Mouse (Mus musculus): Measurements from ENCODE around the gene Pdk2. TPM values are rescaled to one million over a fixed set of nuclear protein-coding genes. Genes with fewer than 3 reads are reported as not detected.

Pdk2 gene
- polyA plus RNA-seq, 1 experiment from 2014 or later: 56.2 TPM

DNA sequence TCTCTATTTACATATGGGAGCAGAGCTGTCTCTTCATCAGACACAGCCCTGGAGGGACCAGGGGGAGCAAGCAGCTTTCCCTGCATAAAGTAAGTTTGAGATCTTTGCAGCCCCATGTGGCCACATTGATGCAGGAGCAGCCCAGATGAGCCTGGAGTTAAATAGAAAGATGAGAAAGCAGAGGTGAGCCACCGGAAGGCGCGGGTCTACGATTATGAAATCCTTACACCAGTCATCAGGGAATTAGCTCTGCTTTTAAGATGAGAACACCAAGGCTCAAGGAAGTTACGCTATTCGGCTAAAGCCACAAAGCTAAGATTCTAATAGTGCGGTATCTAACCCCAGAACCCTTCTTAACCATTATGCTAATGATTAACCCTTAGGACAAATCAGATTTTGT, 36.8 kb upstream of the Pdk2 start:
- Histone ChIP-seq H3K4me2 (peak overlapping the region; percentile 98), H3K27ac (peak overlapping the region; percentile 25; the same call in 1 of the 2 replicates), H3K9me3 (replicated peaks) (no peaks in the 10 kb centered on the region), H3K36me3 (no peaks in the 10 kb centered on the region), H3K27me3 (peaks cover 27% of the 10 kb centered on the region), H3K4me3 (replicated peaks) (peak overlapping the region; percentile 74; the same call in 1 of the 2 replicates), H3K9ac (no peak overlapping the region), H3K4me1 (peaks cover 93% of the 10 kb centered on the region)
- ATAC-seq (replicated peaks; ENCODE audit: low FRiP score): no peak
- 47% methylated on average over 7 of the region's 7 CpGs for WGBS

DNA sequence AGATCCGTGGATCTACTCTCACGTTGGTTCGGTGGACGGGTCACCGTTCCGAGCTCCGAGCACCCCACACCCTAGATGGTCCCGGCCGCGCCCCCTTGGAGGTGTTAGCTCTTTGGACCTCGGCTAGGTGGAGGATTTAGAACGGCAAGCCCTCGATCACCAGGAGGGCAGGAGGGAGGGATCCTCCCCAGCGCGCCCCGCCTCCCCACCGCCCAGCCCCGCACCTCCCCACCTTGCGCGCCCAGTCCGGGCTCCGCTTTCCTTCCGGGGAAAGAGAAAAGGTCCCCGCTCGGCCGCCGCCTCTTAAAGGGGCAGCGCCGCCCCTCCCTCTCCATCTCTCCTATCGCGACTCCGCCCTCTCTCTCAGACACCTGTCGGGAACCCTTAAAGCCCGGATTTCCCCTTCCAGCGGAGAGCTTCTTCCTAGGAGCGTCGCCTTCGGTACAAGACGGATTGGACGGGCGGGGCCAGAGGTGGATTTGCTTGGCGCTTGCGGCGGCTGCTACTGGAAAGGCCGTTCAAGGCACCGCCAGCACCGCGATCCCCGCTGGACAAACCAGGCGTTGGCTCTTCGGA, 35.5 kb upstream of the Pdk2 start, which contains the start of gene Itga3:
Itga3 (minus strand) TSS at position 266 of the 576 bp plus-strand sequence.
- Histone ChIP-seq H3K9me3 (replicated peaks) (no peaks in the 10 kb centered on the region), H3K4me1 (peaks cover 95% of the 10 kb centered on the region), H3K4me2 (peak within 1 kb of the TSS; percentile 98), H3K27ac (peak within 1 kb of the TSS; percentile 90), H3K36me3 (no peaks in the 10 kb centered on the region), H3K4me3 (replicated peaks) (peak within 1 kb of the TSS; percentile 74), H3K27me3 (peaks cover 27% of the 10 kb centered on the region), H3K9ac (peak within 1 kb of the TSS; percentile 78)
- under 1% methylated on average over 47 of the region's 51 CpGs for WGBS
- ATAC-seq (replicated peaks; ENCODE audit: low FRiP score): peak; percentile 66

DNA sequence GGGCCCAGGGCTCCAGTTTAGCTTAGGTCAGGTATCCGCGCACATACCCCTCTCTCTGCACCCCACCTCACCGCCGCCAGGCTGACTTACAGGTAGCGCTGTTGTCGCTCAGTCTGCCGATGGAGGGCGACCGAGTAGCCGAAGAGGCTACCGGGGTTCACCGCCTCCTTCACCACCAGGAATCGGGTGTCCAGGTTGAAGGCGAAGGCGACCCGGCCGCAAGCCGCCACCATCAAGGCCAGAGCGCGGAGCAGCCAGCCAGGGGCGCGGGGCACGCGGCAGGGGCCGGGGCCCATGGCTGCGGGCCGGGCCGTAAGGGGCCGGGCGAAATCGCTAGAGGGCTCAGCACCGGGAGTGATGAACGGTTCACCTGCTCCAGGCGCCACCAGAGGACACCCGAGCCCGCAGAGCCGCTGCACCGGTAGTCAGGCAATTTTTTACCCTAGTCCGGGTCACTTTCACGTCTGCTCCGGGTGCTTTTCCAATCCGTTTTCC, 34.9 kb upstream of the Pdk2 start:
- H3K27me3 ChIP-seq: peaks cover 27% of the 10 kb centered on the region
- H3K27ac ChIP-seq: peak overlapping the region; percentile 90
- peak overlapping the region; percentile 78 for H3K9ac ChIP-seq
- peak; percentile 59 for ATAC-seq (replicated peaks; ENCODE audit: low FRiP score)
- under 1% methylated on average over 38 of the region's 42 CpGs for WGBS
- H3K36me3 ChIP-seq: no peaks in the 10 kb centered on the region
- no peaks in the 10 kb centered on the region for H3K9me3 ChIP-seq (replicated peaks)
- peaks cover 98% of the 10 kb centered on the region for H3K4me1 ChIP-seq
- H3K4me3 ChIP-seq (replicated peaks): peak overlapping the region; percentile 74
- H3K4me2 ChIP-seq: peak overlapping the region; percentile 98

DNA sequence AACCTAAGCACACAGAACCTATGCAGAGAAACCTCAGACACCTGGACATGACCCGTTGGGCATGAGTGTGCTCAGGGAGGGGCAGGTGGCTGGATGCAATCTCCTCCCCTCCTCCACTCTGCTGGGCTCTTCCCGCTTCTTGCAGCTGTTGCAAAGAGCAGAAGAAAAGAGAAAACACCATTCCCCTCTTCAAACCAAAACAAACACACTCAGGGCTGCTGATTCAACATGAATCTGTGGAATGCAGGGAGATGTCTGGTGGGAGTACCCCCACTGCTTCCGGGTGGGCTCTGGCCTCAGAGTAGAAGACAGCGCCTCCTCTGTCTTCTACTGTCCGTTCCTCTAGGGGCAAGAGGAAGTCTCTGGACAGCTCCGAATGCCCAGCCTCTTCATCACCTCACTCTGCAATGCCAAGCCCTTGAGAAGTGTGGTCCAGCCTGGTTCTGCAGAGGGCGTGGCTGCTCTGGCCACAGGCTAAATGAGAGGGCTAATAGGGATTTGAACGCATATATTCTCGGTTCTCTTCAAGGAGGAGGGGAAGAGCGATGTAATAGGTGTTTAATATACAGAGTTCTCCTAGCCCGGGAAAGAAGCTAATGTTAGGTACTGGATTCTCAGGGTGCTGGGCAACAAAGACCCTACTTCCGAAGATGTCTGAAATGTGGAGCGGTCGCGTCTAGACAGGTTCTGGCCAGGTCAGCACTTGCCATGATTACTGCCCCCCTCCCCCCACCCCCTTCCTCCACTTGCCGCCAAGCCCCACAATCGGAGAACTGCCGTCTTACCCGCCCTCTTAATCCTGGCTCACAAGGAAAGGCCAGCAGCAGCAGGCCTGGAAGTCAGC, 34.3 kb upstream of the Pdk2 start:
- H3K27me3 ChIP-seq: peaks cover 27% of the 10 kb centered on the region
- 5% methylated on average over 19 of the region's 19 CpGs for WGBS
- H3K9me3 ChIP-seq (replicated peaks): no peaks in the 10 kb centered on the region
- H3K4me1 ChIP-seq: peaks cover 98% of the 10 kb centered on the region
- peak overlapping the region; percentile 90 for H3K27ac ChIP-seq
- peak overlapping the region; percentile 78 for H3K9ac ChIP-seq
- H3K36me3 ChIP-seq: no peaks in the 10 kb centered on the region
- H3K4me2 ChIP-seq: peak overlapping the region; percentile 98
- H3K4me3 ChIP-seq (replicated peaks): peak overlapping the region; percentile 74
- peak; percentile 12; the same call in 1 of the 2 replicates for ATAC-seq (replicated peaks; ENCODE audit: low FRiP score)

DNA sequence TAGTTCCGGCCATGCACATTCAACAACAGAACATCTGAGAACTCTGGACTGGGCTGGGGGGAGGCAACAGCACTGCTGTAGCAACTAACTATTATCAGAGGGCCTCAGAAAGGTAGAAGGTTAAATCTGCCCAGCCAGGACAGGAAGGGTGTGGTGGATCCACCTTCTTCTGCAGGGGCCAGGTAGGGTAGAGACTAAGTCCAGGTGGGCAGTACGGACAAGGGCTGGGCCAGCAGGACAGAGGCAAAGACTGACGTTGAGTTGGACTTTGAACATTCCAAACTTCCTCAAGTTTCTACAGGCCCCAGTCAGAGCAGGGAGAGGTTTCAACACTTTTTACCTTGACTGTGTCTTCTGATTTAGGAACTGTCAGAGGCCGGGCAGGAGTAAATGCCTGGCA, 33.5 kb upstream of the Pdk2 start:
- peak overlapping the region; percentile 98 for H3K4me2 ChIP-seq
- H3K9me3 ChIP-seq (replicated peaks): no peaks in the 10 kb centered on the region
- H3K4me3 ChIP-seq (replicated peaks): peak overlapping the region; percentile 74
- H3K4me1 ChIP-seq: peaks cover 95% of the 10 kb centered on the region
- H3K36me3 ChIP-seq: no peaks in the 10 kb centered on the region
- 0 out of 2 replicates have a peak overlapping the region, but pooled peaks have one; percentile 78 for H3K9ac ChIP-seq
- ATAC-seq (replicated peaks; ENCODE audit: low FRiP score): no peak
- WGBS: 53% methylated on average over 4 of the region's 4 CpGs
- H3K27ac ChIP-seq: peak overlapping the region; percentile 90
- peaks cover 27% of the 10 kb centered on the region for H3K27me3 ChIP-seq

DNA sequence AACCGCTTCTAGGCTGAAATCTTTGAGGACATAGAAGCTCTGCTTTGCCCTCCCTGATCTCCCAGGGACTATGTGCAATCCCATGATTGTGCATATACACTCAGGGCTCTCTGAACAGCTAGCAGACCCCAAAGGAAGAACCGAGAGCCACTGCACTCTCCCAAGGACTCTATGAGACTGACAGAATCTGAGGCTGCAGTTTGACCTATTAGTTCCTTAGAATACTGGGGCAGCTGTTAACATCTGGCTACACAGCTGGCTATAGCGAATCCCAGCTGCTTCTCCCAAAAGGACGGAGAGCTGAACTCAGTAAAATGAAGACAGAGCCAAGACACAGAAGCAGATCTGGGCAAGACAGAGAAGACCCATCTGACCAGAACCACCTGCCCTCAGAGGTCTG, 32.7 kb upstream of the Pdk2 start:
- Histone ChIP-seq H3K4me1 (peaks cover 87% of the 10 kb centered on the region), H3K4me3 (replicated peaks) (no peak overlapping the region), H3K27ac (no peak overlapping the region), H3K27me3 (peaks cover 27% of the 10 kb centered on the region), H3K9me3 (replicated peaks) (no peaks in the 10 kb centered on the region), H3K4me2 (peak overlapping the region; percentile 98; the same call in 1 of the 2 replicates), H3K9ac (no peak overlapping the region), H3K36me3 (no peaks in the 10 kb centered on the region)
- 73% methylated on average over 4 of the region's 4 CpGs for WGBS
- no peak for ATAC-seq (replicated peaks; ENCODE audit: low FRiP score)

DNA sequence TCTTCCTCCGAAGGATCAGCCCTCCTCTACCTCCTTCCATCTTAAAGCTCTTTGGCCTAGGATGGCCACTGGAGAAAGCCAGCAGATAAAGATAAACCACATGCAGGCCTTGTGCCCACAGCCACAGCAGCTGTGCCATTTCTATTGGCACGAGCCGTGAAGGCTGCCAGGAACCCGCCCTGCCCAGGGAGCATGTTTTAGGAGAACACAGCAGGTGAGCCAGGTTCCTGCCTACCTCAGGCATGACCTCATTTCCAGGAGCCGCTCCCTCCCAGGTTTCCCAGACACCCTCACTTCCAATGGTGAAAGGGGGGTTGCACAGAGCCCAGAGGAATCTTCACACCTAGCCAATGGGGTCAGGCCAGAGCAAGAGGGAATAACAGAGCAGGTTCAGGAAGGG, 31.6 kb upstream of the Pdk2 start:
- Histone ChIP-seq H3K9ac (no peak overlapping the region), H3K4me3 (replicated peaks) (no peak overlapping the region), H3K4me1 (peaks cover 76% of the 10 kb centered on the region), H3K27me3 (peaks cover 24% of the 10 kb centered on the region), H3K9me3 (replicated peaks) (no peaks in the 10 kb centered on the region), H3K36me3 (no peaks in the 10 kb centered on the region), H3K27ac (no peak overlapping the region), H3K4me2 (no peak overlapping the region)
- ATAC-seq (replicated peaks; ENCODE audit: low FRiP score): no peak
- WGBS: 67% methylated on average over 5 of the region's 5 CpGs

DNA sequence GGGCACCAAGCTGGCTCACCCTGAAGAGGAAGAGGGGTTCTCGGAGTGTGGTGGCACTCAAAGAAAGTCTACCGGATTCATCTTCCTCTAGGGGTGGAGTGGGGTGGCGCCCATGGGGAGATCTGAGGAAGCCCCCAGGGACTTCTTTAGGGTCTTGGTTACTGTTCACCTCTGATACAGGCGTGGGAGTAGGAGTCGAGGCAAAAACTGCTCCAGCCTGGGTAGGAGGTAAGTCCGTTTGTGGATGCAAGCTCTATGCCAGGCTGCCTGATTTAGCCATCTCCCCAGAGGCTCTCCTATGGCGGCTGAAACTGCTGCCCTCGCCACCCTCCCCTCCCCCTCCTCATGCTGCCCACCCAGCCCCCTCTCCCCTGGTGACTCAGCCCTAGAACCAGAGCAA, 31.0 kb upstream of the Pdk2 start:
- H3K27me3 ChIP-seq: peaks cover 17% of the 10 kb centered on the region
- no peak overlapping the region for H3K27ac ChIP-seq
- H3K9ac ChIP-seq: no peak overlapping the region
- 75% methylated on average over 8 of the region's 8 CpGs for WGBS
- no peaks in the 10 kb centered on the region for H3K9me3 ChIP-seq (replicated peaks)
- 0 out of 2 replicates have a peak overlapping the region, but pooled peaks have one; percentile 3 for H3K4me2 ChIP-seq
- no peak overlapping the region for H3K4me3 ChIP-seq (replicated peaks)
- ATAC-seq (replicated peaks; ENCODE audit: low FRiP score): no peak
- no peaks in the 10 kb centered on the region for H3K36me3 ChIP-seq
- peaks cover 70% of the 10 kb centered on the region for H3K4me1 ChIP-seq

DNA sequence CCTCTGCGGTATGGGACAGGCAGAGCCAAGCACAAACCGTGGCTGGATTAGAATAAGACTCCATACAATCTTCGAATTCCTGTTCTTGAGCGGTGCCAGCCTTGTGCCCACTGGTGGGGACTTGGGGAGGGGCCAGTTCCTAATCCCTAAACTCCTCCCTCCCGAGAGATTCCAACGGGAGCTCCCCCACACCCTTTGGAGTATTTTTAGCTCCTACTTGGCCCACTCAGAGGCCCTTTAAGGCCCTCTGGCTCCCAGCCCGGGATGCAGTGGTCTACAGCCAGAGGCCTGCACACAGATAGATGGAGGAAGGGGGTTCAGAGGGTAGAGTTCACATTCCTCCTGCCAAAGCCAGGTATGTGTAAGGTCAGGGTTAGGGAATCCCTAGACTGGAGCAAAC, 30.1 kb upstream of the Pdk2 start:
- no peak overlapping the region for H3K9ac ChIP-seq
- H3K4me3 ChIP-seq (replicated peaks): no peak overlapping the region
- H3K4me2 ChIP-seq: 0 out of 2 replicates have a peak overlapping the region, but pooled peaks have one; percentile 5
- H3K27me3 ChIP-seq: peaks cover 9% of the 10 kb centered on the region; the same call in 1 of the 2 replicates
- H3K4me1 ChIP-seq: peaks cover 61% of the 10 kb centered on the region
- H3K27ac ChIP-seq: peak overlapping the region; percentile 55; the same call in 1 of the 2 replicates
- peaks cover 5% of the 10 kb centered on the region for H3K36me3 ChIP-seq
- H3K9me3 ChIP-seq (replicated peaks): no peaks in the 10 kb centered on the region
- 54% methylated on average over 7 of the region's 7 CpGs for WGBS
- no peak for ATAC-seq (replicated peaks; ENCODE audit: low FRiP score)

DNA sequence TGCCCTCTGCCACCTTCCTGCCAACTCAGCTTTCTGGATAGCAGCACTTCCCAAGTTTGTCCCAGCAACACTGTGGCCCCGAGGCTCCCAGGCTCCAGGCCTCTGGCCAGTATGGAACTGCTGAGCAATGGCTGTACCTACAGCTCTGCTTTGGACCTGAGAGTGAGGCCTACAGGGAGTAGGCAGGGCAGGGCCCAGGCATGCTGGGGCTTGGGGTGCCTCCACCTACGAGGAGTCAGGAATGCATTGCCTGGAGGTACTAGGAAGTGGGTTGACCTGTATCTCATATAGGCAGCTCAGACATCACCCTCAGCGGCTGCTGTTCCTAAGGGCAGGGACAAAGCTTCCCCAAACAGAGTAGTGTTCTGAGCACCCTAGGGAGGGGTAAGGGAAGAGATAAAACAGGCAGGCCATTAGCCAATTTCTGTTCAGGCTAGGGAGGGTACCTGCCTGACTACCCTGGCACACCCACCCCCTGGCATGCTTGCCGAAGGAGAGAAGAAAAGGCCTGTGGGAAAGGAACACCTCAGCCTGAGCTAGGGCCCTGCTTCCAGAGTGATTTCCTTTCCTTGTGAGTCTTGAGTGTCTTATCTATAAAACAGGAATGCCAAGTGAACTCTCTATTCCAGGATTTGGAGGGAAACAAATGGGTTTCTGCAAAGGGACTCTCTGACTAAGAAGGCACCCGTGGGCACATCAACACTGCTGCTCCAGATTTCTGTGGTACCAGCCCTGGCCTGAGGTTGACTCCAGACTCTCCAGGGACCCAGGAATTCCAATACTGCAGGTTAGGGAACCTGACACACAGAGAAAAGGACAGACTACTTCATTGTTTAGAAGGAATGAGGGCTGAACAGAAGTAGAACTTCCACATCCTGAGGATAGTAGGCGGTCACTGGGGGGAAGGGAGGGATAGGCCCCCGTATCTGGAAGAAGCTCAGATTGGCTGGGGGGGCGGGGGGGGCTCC, 29.3 kb upstream of the Pdk2 start:
- H3K4me3 ChIP-seq (replicated peaks): no peak overlapping the region
- H3K9ac ChIP-seq: no peak overlapping the region
- H3K27ac ChIP-seq: no peak overlapping the region
- 0 out of 2 replicates have a peak, but pooled peaks cover 6% of the 10 kb centered on the region for H3K27me3 ChIP-seq
- 74% methylated on average over 8 of the region's 8 CpGs for WGBS
- peaks cover 12% of the 10 kb centered on the region for H3K36me3 ChIP-seq
- no peak for ATAC-seq (replicated peaks; ENCODE audit: low FRiP score)
- H3K9me3 ChIP-seq (replicated peaks): no peaks in the 10 kb centered on the region
- H3K4me2 ChIP-seq: no peak overlapping the region
- H3K4me1 ChIP-seq: peaks cover 53% of the 10 kb centered on the region

DNA sequence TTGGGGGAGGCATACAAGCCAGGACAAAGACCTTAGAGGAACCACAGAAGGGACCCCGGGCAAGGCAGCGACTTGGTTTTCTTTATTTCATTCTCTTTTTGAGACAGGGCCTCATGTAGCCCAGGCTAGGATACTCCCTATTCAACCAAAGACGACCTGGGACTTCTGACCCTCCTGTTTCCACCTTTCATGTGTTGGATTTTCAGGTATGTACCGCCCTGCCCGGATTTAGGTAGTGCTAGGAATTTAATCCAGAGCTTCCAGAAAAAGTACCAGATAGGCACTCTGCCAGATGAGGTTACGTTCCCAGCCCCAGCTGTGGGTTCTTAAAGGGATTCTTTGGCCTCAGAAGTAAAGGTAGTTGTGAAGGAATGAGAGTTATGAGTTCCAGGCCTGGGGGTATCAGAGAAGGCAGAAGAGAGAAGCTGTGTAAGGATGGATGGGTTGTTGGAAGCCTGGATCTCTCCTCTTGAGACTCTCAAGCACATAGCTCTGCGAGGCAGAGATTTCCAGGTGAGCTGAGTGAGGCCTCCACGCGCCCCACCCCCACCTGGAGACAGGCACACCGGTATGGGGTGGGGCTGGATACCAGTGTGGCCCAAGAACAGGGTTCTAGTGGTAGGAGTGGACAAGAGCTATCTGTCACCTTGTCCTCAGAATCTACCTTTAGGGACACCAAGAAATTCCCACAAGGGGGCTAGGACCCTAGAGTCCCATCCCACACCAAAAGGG, 28.2 kb upstream of the Pdk2 start:
- H3K27ac ChIP-seq: no peak overlapping the region
- no peaks in the 10 kb centered on the region for H3K27me3 ChIP-seq
- 85% methylated on average over 10 of the region's 10 CpGs for WGBS
- H3K9me3 ChIP-seq (replicated peaks): no peaks in the 10 kb centered on the region
- H3K4me1 ChIP-seq: peaks cover 42% of the 10 kb centered on the region
- H3K36me3 ChIP-seq: peaks cover 17% of the 10 kb centered on the region
- H3K9ac ChIP-seq: no peak overlapping the region
- H3K4me2 ChIP-seq: no peak overlapping the region
- no peak overlapping the region for H3K4me3 ChIP-seq (replicated peaks)
- ATAC-seq (replicated peaks; ENCODE audit: low FRiP score): no peak

Measured in kidney, embryonic 15.5 days (tissue).